Mouse (Mus musculus): ENCODE measurements around the gene Plbd1. TPM values are rescaled to one million over a fixed set of nuclear protein-coding genes. Genes with fewer than 3 reads are reported as not detected.
A peak's percentile ranks its signal among the peaks of the same experiment; 100 is the strongest.

Plbd1 gene
- polyA plus RNA-seq, 1 experiment from 2014 or later = 5.2 TPM

DNA sequence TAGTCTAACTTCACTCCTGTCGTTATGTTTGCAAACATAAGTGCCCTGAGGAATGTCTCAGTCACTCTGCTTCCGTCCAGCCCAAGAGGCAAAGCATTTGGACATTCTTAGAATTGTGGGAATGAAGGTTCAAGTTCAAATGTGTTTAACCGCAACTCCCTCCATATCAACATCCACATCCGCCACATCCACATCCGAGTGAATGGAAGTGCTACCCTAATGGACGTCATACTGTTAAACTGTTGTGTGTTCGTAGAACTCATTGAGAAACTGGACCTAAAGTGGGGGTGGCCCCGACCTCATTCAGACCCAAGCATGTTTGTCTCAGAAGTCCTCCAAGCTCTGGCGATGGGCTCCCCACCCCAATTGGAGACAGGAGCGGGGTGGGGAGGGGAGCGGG is 5.9 kb downstream of the Plbd1 start:
- Histone ChIP-seq H3K4me1 (replicated peaks; ENCODE audit: insufficient read depth, low read length) (no peaks in the 10 kb centered on the region), H3K27ac (0 out of 2 replicates have a peak overlapping the region, but pooled peaks have one; percentile 19), H3K9ac (ENCODE audit: low read depth, low read length) (no peak overlapping the region), H3K4me3 (replicated peaks; ENCODE audit: low read depth, low read length) (no peak overlapping the region), H3K9me3 (replicated peaks; ENCODE audit: low read length) (no peaks in the 10 kb centered on the region), H3K36me3 (ENCODE audit: insufficient read depth, low read length) (no peaks in the 10 kb centered on the region), H3K27me3 (ENCODE audit: insufficient read depth, low read length) (no peaks in the 10 kb centered on the region), H3K4me2 (ENCODE audit: low read length) (0 out of 2 replicates have a peak overlapping the region, but pooled peaks have one; percentile 13)
- DNase-seq (ENCODE audit: low spot score) = peak; percentile 53
- WGBS = 65% methylated on average over 11 of the region's 11 CpGs
- peak; percentile 29; the same call in 1 of the 2 replicates for ATAC-seq (replicated peaks; ENCODE audit: low FRiP score, low read depth)
- no peak for TF ChIP-seq CTCF (IDR thresholded peaks at IDR 0.05; ENCODE audit: low read depth)

- TF ChIP-seq CTCF (IDR thresholded peaks at IDR 0.05; ENCODE audit: low read depth) = no peak
- no peaks in the 10 kb centered on the region for H3K27me3 ChIP-seq (ENCODE audit: insufficient read depth, low read length)
- H3K9ac ChIP-seq (ENCODE audit: low read depth, low read length) = no peak overlapping the region
- H3K9me3 ChIP-seq (replicated peaks; ENCODE audit: low read length) = no peaks in the 10 kb centered on the region
- H3K36me3 ChIP-seq (ENCODE audit: insufficient read depth, low read length) = no peaks in the 10 kb centered on the region
- no peak overlapping the region for H3K27ac ChIP-seq
- no peak overlapping the region for H3K4me2 ChIP-seq (ENCODE audit: low read length)
- DNase-seq (ENCODE audit: low spot score) (no peak), ATAC-seq (replicated peaks; ENCODE audit: low FRiP score, low read depth) (no peak)
- H3K4me3 ChIP-seq (replicated peaks; ENCODE audit: low read depth, low read length) = no peak overlapping the region
- no peaks in the 10 kb centered on the region for H3K4me1 ChIP-seq (replicated peaks; ENCODE audit: insufficient read depth, low read length)
- 80% methylated on average over 20 of the region's 20 CpGs for WGBS
Observed at GRCm38 (mm10) chr6:136654470-136654869, 7.3 kb downstream of the Plbd1 start.

- 38% methylated on average over 5 of the region's 5 CpGs for WGBS
- Histone ChIP-seq H3K9ac (ENCODE audit: low read depth, low read length) (no peak overlapping the region), H3K36me3 (ENCODE audit: insufficient read depth, low read length) (no peaks in the 10 kb centered on the region), H3K27me3 (ENCODE audit: insufficient read depth, low read length) (no peaks in the 10 kb centered on the region), H3K9me3 (replicated peaks; ENCODE audit: low read length) (no peaks in the 10 kb centered on the region), H3K4me2 (ENCODE audit: low read length) (no peak overlapping the region), H3K27ac (no peak overlapping the region), H3K4me3 (replicated peaks; ENCODE audit: low read depth, low read length) (no peak overlapping the region), H3K4me1 (replicated peaks; ENCODE audit: insufficient read depth, low read length) (no peaks in the 10 kb centered on the region)
- DNase-seq (ENCODE audit: low spot score) (no peak), ATAC-seq (replicated peaks; ENCODE audit: low FRiP score, low read depth) (no peak)
- no peak for TF ChIP-seq CTCF (IDR thresholded peaks at IDR 0.05; ENCODE audit: low read depth)
Observed at GRCm38 (mm10) chr6:136653331-136653730, 8.4 kb downstream of the Plbd1 start.

DNA sequence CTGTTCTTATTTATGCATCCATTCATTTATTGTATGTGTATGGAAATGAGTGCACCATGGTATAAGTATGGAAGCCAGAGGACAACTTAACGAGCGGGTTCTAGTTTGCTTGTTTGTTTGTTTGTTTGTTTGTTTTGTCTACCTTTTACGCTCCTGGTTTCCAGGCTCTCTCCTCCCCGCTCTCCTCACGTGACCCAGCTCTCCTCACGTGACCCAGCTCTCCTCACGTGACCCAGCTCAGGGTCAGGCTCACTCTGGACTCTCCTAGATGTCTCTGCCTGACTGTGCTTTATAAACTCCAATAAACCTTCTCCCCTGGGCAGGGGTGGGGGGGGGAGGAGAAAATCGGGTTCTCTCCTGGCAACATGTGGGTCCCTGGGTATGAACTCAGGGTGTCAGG is 11.1 kb downstream of the Plbd1 start:
- Histone ChIP-seq H3K36me3 (ENCODE audit: insufficient read depth, low read length) (no peaks in the 10 kb centered on the region), H3K9me3 (replicated peaks; ENCODE audit: low read length) (no peaks in the 10 kb centered on the region), H3K27ac (no peak overlapping the region), H3K9ac (ENCODE audit: low read depth, low read length) (no peak overlapping the region), H3K4me1 (replicated peaks; ENCODE audit: insufficient read depth, low read length) (0 out of 2 replicates have a peak, but pooled peaks cover 3% of the 10 kb centered on the region), H3K27me3 (ENCODE audit: insufficient read depth, low read length) (no peaks in the 10 kb centered on the region), H3K4me3 (replicated peaks; ENCODE audit: low read depth, low read length) (no peak overlapping the region), H3K4me2 (ENCODE audit: low read length) (no peak overlapping the region)
- no peak for ATAC-seq (replicated peaks; ENCODE audit: low FRiP score, low read depth)
- WGBS = 85% methylated on average over 8 of the region's 8 CpGs
- no peak for TF ChIP-seq CTCF (IDR thresholded peaks at IDR 0.05; ENCODE audit: low read depth)
- no peak for DNase-seq (ENCODE audit: low spot score)

DNA sequence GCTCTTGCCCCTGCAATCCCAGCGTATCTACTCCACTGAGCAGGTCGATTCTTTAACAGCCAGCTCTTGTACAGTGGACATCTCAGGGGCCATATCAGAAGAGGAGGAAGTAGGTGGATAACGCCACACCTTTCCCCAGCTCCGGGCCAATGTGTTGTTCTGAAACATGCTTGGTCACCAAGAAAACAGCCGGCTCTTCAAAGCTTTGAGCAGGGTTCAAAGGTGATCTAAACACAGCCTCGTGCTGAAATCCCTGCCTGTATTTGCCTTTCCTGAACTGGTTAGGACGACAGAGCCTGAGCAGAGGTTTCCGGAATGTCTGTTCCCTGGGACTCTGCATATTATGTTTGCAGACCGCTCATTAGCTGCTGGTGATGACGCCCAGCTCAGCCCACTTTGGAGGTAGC is 14.3 kb downstream of the Plbd1 start:
- Histone ChIP-seq H3K27me3 (ENCODE audit: insufficient read depth, low read length) (no peaks in the 10 kb centered on the region), H3K36me3 (ENCODE audit: insufficient read depth, low read length) (no peaks in the 10 kb centered on the region), H3K4me3 (replicated peaks; ENCODE audit: low read depth, low read length) (no peak overlapping the region), H3K27ac (no peak overlapping the region), H3K9me3 (replicated peaks; ENCODE audit: low read length) (no peaks in the 10 kb centered on the region), H3K4me2 (ENCODE audit: low read length) (no peak overlapping the region), H3K4me1 (replicated peaks; ENCODE audit: insufficient read depth, low read length) (0 out of 2 replicates have a peak, but pooled peaks cover 3% of the 10 kb centered on the region), H3K9ac (ENCODE audit: low read depth, low read length) (no peak overlapping the region)
- WGBS = 57% methylated on average over 10 of the region's 10 CpGs
- ATAC-seq (replicated peaks; ENCODE audit: low FRiP score, low read depth) = no peak
- no peak for TF ChIP-seq CTCF (IDR thresholded peaks at IDR 0.05; ENCODE audit: low read depth)
- DNase-seq (ENCODE audit: low spot score) = no peak

DNA sequence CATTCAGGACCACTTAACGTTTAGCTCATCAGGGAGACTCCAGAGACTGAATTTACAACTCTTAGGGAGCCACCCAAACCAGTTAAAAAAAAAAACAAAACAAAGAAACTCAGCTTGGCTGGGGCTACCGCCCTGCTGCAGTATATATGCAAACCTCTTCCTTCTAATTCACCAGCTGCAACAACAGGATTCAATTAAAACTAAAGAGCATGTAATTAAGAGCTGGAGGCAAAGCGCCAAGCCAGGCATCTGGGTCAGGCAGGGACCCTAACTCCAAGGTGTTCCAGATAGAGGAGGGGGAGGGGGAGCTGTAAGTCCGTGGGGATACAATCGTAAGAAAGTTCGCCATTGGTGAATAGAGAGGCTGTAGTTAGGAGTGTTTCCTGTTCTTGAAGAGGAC is 15.5 kb downstream of the Plbd1 start:
- 0 out of 2 replicates have a peak, but pooled peaks cover 3% of the 10 kb centered on the region for H3K4me1 ChIP-seq (replicated peaks; ENCODE audit: insufficient read depth, low read length)
- H3K9ac ChIP-seq (ENCODE audit: low read depth, low read length) = no peak overlapping the region
- no peak overlapping the region for H3K27ac ChIP-seq
- no peak for ATAC-seq (replicated peaks; ENCODE audit: low FRiP score, low read depth)
- H3K4me2 ChIP-seq (ENCODE audit: low read length) = peak overlapping the region; percentile 18; the same call in 1 of the 2 replicates
- H3K4me3 ChIP-seq (replicated peaks; ENCODE audit: low read depth, low read length) = no peak overlapping the region
- H3K9me3 ChIP-seq (replicated peaks; ENCODE audit: low read length) = no peaks in the 10 kb centered on the region
- no peaks in the 10 kb centered on the region for H3K27me3 ChIP-seq (ENCODE audit: insufficient read depth, low read length)
- DNase-seq (ENCODE audit: low spot score) = peak; percentile 48
- no peaks in the 10 kb centered on the region for H3K36me3 ChIP-seq (ENCODE audit: insufficient read depth, low read length)
- no peak for TF ChIP-seq CTCF (IDR thresholded peaks at IDR 0.05; ENCODE audit: low read depth)
- WGBS = 15% methylated on average over 6 of the region's 6 CpGs

DNA sequence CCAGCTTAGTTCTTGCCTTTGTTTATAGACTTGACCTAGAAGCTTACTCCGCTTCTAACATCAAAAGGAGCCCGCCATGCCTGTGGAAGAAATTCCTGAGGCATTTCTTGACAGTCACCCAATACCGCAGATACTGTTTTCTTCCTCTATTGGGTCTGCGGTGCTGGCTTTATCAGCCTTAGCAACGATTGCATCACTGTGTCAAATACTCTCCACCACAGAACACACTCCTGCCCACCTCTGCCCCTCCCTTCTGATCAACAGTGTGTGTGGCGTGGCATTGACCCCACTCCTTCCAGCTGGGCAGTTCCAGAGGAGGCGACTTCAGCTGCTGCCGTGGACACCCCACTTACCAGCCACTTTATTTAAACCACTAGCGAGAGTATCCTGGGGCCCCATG is 16.0 kb downstream of the Plbd1 start:
- Histone ChIP-seq H3K4me2 (ENCODE audit: low read length) (peak overlapping the region; percentile 18; the same call in 1 of the 2 replicates), H3K36me3 (ENCODE audit: insufficient read depth, low read length) (no peaks in the 10 kb centered on the region), H3K27ac (no peak overlapping the region), H3K9me3 (replicated peaks; ENCODE audit: low read length) (no peaks in the 10 kb centered on the region), H3K27me3 (ENCODE audit: insufficient read depth, low read length) (no peaks in the 10 kb centered on the region), H3K9ac (ENCODE audit: low read depth, low read length) (no peak overlapping the region), H3K4me3 (replicated peaks; ENCODE audit: low read depth, low read length) (no peak overlapping the region), H3K4me1 (replicated peaks; ENCODE audit: insufficient read depth, low read length) (0 out of 2 replicates have a peak, but pooled peaks cover 3% of the 10 kb centered on the region)
- DNase-seq (ENCODE audit: low spot score) = peak; percentile 62
- WGBS = 29% methylated on average over 9 of the region's 9 CpGs
- TF ChIP-seq CTCF (IDR thresholded peaks at IDR 0.05; ENCODE audit: low read depth) = no peak
- peak; percentile 57 for ATAC-seq (replicated peaks; ENCODE audit: low FRiP score, low read depth)

Measured in kidney, postnatal 0 days (tissue).